Mouse (Mus musculus) limb, embryonic 11.5 days (tissue): ENCODE results near the gene Dhx9. TPM values are rescaled to one million over a fixed set of nuclear protein-coding genes. Genes with fewer than 3 reads are reported as not detected.
A peak's percentile ranks its signal among the peaks of the same experiment; 100 is the strongest.
"Not testable (repeated sequence)": the region's sequence is repeated elsewhere in the genome, so short reads cannot be mapped to it uniquely, and the experiment has no call there.

Experiments used
- ATAC-seq: fragments of 200-750 bp; cut with Nextera tagmentation; 2 replicates; pipeline ENCODE4 v1.8.0; 2017; ENCODE audit warnings: low read depth; ENCODE audit not compliant: insufficient number of reproducible peaks, low FRiP score, low TSS enrichment
- DNase-seq: peaks from one replicate; pipeline ENCODE4 v3.0.0-alpha.2; 2015; ENCODE audit warnings: low spot score
- H3K27ac ChIP-seq: fragments of 300-500 bp; sonication (generic); replicated peaks from 2 replicates; pipeline ENCODE4 v1.5.1; 2014; ENCODE audit warnings: low read depth, mild to moderate bottlenecking, low read length
- H3K27me3 ChIP-seq: fragments of 300-500 bp; sonication (generic); 2 replicates; pipeline ENCODE4 v1.6.1; 2014; ENCODE audit warnings: mild to moderate bottlenecking, low read length, mixed read lengths; ENCODE audit not compliant: control insufficient read depth, insufficient read depth
- H3K36me3 ChIP-seq: fragments of 300-500 bp; sonication (generic); 2 replicates; pipeline ENCODE4 v1.6.1; 2014; ENCODE audit warnings: mild to moderate bottlenecking, low read length, moderate library complexity, mixed read lengths; ENCODE audit not compliant: control insufficient read depth, insufficient read depth
- H3K4me1 ChIP-seq: fragments of 300-500 bp; sonication (generic); 2 replicates; pipeline ENCODE4 v1.6.1; 2014; ENCODE audit warnings: low read length, mixed read lengths; ENCODE audit not compliant: control insufficient read depth, insufficient read depth
- H3K4me2 ChIP-seq: fragments of 300-500 bp; sonication (generic); 2 replicates; pipeline ENCODE4 v1.6.1; 2014; ENCODE audit warnings: low read depth, mild to moderate bottlenecking, moderate library complexity; ENCODE audit not compliant: severe bottlenecking
- H3K4me3 ChIP-seq: fragments of 300-500 bp; sonication (generic); 2 replicates; pipeline ENCODE4 v1.5.1; 2014; ENCODE audit warnings: low read depth, low read length
- H3K9ac ChIP-seq: fragments of 300-500 bp; sonication (generic); 2 replicates; pipeline ENCODE4 v1.6.1; 2014; ENCODE audit warnings: mild to moderate bottlenecking, low read length
- H3K9me3 ChIP-seq: fragments of 300-500 bp; sonication (generic); 2 replicates; pipeline ENCODE4 v1.6.1; 2016; ENCODE audit warnings: low read length; ENCODE audit not compliant: control insufficient read depth
- WGBS: fragments of 180-500 bp; shearing (Covaris S2); extraction: QIAGEN DNeasy Blood & Tissue Kit; methylation state at CpG from one replicate; pipeline ENCODE4 v1.1.7; 2014; 5-methylcytosine and 5-hydroxymethylcytosine counted together
- polyA plus RNA-seq: library from polyadenylated mRNA; unstranded; fragments of >200 nt; fragmentation: Nextera tagmentation; extraction: Ambion mirVana; gene quantifications from 2 replicates; pipeline ENCODE4 v1.2.1, GENCODE M21; 2014

Gene Dhx9
- polyA plus RNA-seq, 1 experiment from 2014 or later: 28.1 TPM

DNA sequence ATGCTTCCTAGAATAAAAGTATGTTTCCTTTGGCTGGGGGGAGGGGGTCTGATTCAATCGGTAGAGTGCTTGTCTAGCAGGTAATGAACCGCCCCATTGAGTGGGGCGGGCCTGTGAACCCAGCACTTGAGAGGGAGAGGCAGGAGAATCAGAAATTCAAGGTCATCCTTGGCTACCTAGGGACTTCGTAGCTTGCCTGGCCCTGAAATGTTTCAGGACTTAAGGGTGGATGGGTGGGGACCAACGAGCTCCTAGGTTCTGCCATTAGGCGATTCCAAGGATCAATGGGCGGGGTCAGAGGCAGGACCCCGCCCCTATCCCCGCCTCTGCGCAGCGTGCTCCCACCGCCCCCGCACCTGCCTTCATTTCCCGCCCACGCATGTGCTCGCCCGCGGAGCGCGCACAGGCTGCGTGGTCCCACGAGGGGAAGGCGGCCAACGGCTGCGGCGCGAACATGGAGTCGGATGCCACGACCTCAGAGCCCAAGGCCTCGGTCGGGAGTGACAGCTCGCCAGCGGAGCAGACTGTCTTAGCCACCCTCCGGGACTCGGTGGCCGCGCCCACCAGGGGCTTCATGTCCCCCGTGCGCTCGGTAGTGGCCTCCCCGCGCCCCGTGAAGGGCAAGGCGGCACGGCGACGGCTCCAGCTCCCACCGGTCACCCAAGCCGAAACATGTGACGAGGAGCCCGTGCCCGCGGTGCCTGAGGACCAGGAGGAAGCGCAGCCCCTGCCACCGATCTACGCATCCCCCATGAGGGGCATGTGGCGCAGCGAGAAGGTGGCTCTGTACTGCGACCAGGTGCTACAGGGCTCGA is 62.5 kb downstream of the Dhx9 start, which contains the start of gene Shcbp1l:
Gene Shcbp1l (plus strand): TSS at position 393 of the 815 bp plus-strand sequence.
- DNase-seq (peak; percentile 77), ATAC-seq (peak; percentile 87)
- Histone ChIP-seq H3K36me3 (no peaks in the 10 kb centered on the region), H3K9ac (peak within 1 kb of the TSS; percentile 45; the same call in 1 of the 2 replicates), H3K4me2 (peak within 1 kb of the TSS; percentile 98), H3K4me3 (peak within 1 kb of the TSS; percentile 42), H3K27ac (no peak within 1 kb of the TSS), H3K27me3 (peaks cover 10% of the 10 kb centered on the region), H3K9me3 (no peaks in the 10 kb centered on the region), H3K4me1 (0 out of 2 replicates have a peak, but pooled peaks cover 2% of the 10 kb centered on the region)
- WGBS: 2% methylated on average over 58 of the region's 60 CpGs

DNA sequence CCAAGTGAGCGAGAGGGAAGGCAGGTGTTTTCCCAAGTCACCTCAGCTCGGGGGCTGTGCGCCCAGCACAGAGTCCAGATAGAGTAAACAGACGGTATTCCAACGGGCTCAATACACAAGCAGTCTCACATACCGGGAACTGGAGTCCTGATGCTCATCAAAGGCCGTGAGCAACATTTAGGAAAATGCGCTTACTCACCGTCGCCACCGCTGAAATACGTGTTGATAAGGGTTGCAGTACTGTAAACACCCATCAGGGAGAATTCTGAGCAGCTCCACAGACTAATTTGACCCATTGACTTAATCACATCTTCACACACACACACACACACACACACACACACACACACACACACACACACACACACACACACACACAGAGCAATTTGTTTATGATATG is 63.2 kb downstream of the Dhx9 start:
- Histone ChIP-seq H3K4me3 (peak overlapping the region; percentile 42; the same call in 1 of the 2 replicates), H3K4me2 (peak overlapping the region; percentile 98), H3K27ac (no peak overlapping the region), H3K4me1 (0 out of 2 replicates have a peak, but pooled peaks cover 2% of the 10 kb centered on the region), H3K27me3 (peaks cover 10% of the 10 kb centered on the region), H3K9me3 (no peaks in the 10 kb centered on the region), H3K36me3 (no peaks in the 10 kb centered on the region), H3K9ac (no peak overlapping the region)
- DNase-seq (no peak), ATAC-seq (no peak)
- 34% methylated on average over 12 of the region's 12 CpGs for WGBS

DNA sequence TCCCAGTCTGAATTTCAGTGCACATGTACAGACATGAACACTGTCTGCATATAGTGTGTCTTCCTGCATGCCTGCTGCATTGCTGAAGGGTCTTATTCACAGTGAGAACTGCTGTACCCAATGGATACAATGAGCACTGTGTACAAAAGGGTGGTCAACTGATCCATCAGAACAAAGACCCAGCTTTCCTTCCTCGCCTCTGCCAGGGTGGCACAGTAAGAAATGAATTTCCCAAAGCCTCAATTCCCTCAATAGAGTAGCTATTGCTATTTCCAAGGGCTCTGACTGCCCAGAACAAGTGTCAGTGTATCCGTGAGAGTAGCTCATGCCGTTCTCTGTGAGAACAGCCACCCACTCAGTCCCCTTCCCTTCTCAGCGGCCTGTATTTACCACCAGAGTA is 69.7 kb downstream of the Dhx9 start:
- not testable (repeated sequence) for ATAC-seq, H3K27me3 ChIP-seq, DNase-seq, H3K4me2 ChIP-seq, H3K9ac ChIP-seq, H3K9me3 ChIP-seq, H3K36me3 ChIP-seq, H3K4me3 ChIP-seq, H3K4me1 ChIP-seq, H3K27ac ChIP-seq
- WGBS: 77% methylated on average over 4 of the region's 4 CpGs

DNA sequence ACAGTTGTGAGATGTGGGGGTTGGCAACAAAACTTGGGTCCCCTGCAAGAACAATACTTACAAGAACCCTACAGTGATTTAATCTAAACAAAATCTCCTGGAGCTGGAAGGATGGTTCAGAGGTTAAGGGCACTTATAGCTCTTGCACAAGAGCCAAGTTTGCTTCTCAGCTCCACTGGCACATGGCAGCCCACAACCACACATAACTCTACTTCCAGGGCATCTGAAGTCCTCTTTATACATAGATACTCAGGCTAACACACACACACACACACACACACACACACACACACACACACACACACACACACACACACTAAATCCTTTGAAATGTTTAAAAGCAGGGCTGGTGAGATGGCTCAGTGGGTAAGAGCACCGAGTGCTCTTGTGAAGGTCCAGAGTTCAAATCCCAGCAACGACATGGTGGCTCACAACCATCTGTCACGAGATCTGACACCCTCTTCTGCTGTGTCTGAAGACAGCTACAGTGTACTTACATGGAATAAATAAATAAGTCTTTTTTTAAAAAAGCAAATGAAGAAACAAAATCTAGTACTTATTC is 71.1 kb downstream of the Dhx9 start:
- DNase-seq, H3K4me2 ChIP-seq, H3K4me1 ChIP-seq, H3K4me3 ChIP-seq, ATAC-seq, H3K9me3 ChIP-seq, H3K27me3 ChIP-seq, H3K36me3 ChIP-seq, H3K27ac ChIP-seq, H3K9ac ChIP-seq: not testable (repeated sequence)
- WGBS: 85% methylated on average over 3 of the region's 3 CpGs

DNA sequence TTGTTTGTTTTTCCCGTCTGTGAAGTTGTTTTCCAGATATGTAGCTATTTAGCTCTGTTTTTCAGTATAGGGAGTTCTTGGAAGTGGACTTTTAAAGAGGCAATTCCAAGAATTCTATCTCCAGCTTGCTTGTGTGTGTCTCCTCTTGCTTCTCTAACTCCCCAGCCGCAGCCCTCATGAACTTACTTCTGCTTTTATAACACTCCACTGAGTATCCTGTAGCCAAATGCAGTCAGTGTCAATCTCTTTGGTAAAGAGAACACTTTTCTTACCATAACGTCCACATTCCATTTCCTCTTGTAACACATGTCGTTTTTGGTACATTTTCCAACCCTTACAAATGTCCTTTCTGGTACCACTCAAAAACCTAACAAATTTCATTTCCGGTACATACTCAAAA is 71.7 kb downstream of the Dhx9 start:
- H3K4me3 ChIP-seq, DNase-seq, H3K4me1 ChIP-seq, H3K4me2 ChIP-seq, ATAC-seq, H3K9ac ChIP-seq, H3K27ac ChIP-seq, H3K9me3 ChIP-seq, H3K27me3 ChIP-seq, H3K36me3 ChIP-seq: not testable (repeated sequence)
- WGBS: 73% methylated on average over 2 of the region's 5 CpGs

DNA sequence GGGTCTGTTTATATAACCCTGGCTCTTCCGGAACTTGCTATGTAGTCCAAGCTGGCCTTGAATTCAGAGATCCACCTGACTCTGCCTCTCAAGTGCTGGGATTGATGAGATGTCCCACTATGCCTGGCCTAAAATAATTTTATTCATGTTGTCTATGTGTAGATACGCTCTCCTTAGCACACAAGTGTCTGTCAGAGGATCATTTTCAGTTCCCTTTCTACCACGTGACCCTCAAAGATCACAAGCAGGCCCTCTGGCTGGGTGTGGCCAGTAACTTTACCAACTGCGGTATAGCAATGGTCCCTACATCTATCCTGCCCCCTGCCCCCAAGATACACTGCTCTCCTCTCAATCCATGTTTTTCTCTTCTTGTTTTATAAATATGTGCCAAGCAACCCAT is 72.5 kb downstream of the Dhx9 start:
- ATAC-seq (no peak), DNase-seq (no peak)
- no peaks in the 10 kb centered on the region for H3K27me3 ChIP-seq
- H3K4me1 ChIP-seq: no peaks in the 10 kb centered on the region
- no peaks in the 10 kb centered on the region for H3K36me3 ChIP-seq
- no peaks in the 10 kb centered on the region for H3K9me3 ChIP-seq
- H3K27ac ChIP-seq: no peak overlapping the region
- H3K4me2 ChIP-seq: no peak overlapping the region
- 84% methylated on average over 4 of the region's 4 CpGs for WGBS
- no peak overlapping the region for H3K9ac ChIP-seq
- H3K4me3 ChIP-seq: no peak overlapping the region

DNA sequence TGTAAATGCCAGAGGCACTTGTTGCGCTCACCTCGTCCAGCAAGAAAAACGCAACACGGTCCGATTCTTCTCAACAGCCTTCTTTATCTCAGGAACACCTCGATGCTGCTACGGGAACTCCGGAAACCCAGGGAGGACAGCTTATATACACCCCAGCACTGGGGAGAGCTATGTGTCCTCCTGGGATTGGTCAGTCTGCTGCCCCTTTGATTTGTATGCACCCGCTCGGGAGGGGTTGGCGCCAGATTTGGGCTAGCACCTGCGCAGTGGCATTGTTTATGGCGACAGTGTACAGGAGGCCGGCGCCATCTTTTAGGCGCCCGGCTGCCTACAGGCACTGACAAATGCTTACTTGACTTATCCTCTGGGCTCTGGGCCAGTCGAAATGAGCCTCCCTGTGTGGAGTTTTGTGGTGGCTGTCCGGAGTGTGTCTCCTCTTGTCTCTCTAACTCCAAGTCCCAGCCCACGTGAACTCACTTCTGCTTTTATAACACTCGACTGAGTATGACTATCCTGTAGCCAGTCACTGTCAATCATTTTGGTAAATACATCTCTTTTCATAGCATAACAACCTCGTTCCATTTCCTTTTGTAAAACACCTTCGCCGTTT is 73.2 kb downstream of the Dhx9 start:
- H3K9ac ChIP-seq, H3K27ac ChIP-seq, H3K9me3 ChIP-seq, H3K4me3 ChIP-seq, DNase-seq, H3K4me2 ChIP-seq, ATAC-seq, H3K36me3 ChIP-seq, H3K4me1 ChIP-seq, H3K27me3 ChIP-seq: not testable (repeated sequence)
- WGBS: 89% methylated on average over 24 of the region's 24 CpGs

DNA sequence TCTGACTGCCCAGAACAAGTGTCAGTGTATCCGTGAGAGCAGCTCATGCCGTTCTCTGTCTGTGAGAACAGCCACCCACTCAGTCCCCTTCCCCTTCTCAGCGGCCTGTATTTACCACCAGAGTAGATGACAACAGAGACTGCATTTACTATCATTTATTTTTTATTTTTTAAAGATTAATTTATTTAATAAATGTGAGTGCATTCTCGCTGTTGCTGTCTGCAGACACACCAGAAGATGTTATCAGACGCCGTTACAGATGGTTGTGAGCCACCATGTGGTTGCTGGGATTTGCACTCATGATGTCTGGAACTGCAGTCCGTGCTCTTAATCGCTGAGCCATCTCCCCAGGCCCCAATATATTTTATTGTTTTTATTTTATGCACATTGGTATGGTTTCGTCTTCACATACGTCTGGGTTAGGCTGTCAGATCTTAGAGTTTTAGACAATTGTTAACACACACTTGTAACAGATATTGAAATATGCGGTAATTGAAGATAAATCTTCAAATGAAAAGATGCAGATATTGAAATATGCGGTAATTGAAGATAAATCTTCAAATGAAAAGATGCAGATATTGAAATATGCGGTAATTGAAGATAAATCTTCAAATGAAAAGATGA is 74.0 kb downstream of the Dhx9 start:
- H3K4me2 ChIP-seq, H3K27me3 ChIP-seq, H3K27ac ChIP-seq, H3K4me1 ChIP-seq, H3K36me3 ChIP-seq, H3K9me3 ChIP-seq, DNase-seq, H3K4me3 ChIP-seq, H3K9ac ChIP-seq, ATAC-seq: not testable (repeated sequence)
- 87% methylated on average over 13 of the region's 13 CpGs for WGBS
